Mouse (Mus musculus): Measurements from ENCODE around the gene Hip1r. TPM values are rescaled to one million over a fixed set of nuclear protein-coding genes. Genes with fewer than 3 reads are reported as not detected.

Gene Hip1r
- total RNA-seq, 2 experiments from 2014 or later = 48.8 to 51.3 TPM

Small RNA genes lying within 50 kb of the gene (microRNA-seq; reads per million reads assigned to microRNA genes)
- 2.0 to 4.0 reads per million in 2 experiments for gene Mir7032

Other genes starting within 250 kb of the Hip1r start
- gene Rsrc2, start 224.2 kb upstream of the Hip1r start, total RNA-seq (2021) = 100 to 1,000 TPM in 1 of 2 experiments, 10 to 100 TPM in 1; 90.6 to 108 TPM
- 1 to 10 TPM; 1.9 to 2.9 TPM for gene Kntc1, start 223.9 kb upstream of the Hip1r start, total RNA-seq (2021)
- gene Hcar2, start 108.1 kb upstream of the Hip1r start, total RNA-seq (2021) = under 1 TPM in 1 of 2 experiments, not detected in 1; 0.12 TPM
- under 1 TPM; 0.61 to 0.74 TPM for gene Hcar1, start 93.6 kb upstream of the Hip1r start, total RNA-seq (2021)
- 10 to 100 TPM; 60.5 to 62.0 TPM for gene Denr, start 66.5 kb upstream of the Hip1r start, total RNA-seq (2021)
- gene Gm43518, start 46.2 kb upstream of the Hip1r start, total RNA-seq (2021) = 1 to 10 TPM in 1 of 2 experiments, under 1 TPM in 1; 0.54 to 1.4 TPM
- gene Ccdc62, start 42.9 kb upstream of the Hip1r start, total RNA-seq (2021) = 1 to 10 TPM; 3.5 to 4.3 TPM
- gene Vps37b, start 58.6 kb downstream of the Hip1r start, total RNA-seq (2021) = 10 to 100 TPM; 41.2 to 47.2 TPM
- 10 to 100 TPM; 29.3 to 33.8 TPM for gene Abcb9, start 122.2 kb downstream of the Hip1r start, total RNA-seq (2021)
- gene Ogfod2, start 138.7 kb downstream of the Hip1r start, total RNA-seq (2021) = 10 to 100 TPM; 33.9 to 35.0 TPM
- gene Arl6ip4, start 142.5 kb downstream of the Hip1r start, total RNA-seq (2021) = 10 to 100 TPM; 44.9 to 45.8 TPM

Measured in layer of hippocampus, postnatal 25 days (tissue).